Mouse (Mus musculus) thymus, postnatal 4 days (tissue): ENCODE results near the gene Lnx1.

Source experiments
- DNase-seq: peaks from one replicate; pipeline ENCODE4 v3.0.0; 2021

The Lnx1 gene

GRCm38 (mm10) chr5:74601171-74601570 is 101.5 kb downstream of the Lnx1 start:
- no peak for DNase-seq

GRCm38 (mm10) chr5:74600010-74600409 is 102.7 kb downstream of the Lnx1 start:
- no peak for DNase-seq

GRCm38 (mm10) chr5:74593147-74593546 is 109.6 kb downstream of the Lnx1 start:
- no peak for DNase-seq

- DNase-seq: no peak
These were observed 111.3 kb downstream of the Lnx1 start for GRCm38 (mm10) chr5:74591413-74591812.

- DNase-seq: no peak
These were observed 113.6 kb downstream of the Lnx1 start for GRCm38 (mm10) chr5:74589133-74589532.

- no peak for DNase-seq
These were observed 130.9 kb downstream of the Lnx1 start for GRCm38 (mm10) chr5:74571767-74572166.

- no peak for DNase-seq
These were observed 141.6 kb downstream of the Lnx1 start for GRCm38 (mm10) chr5:74561151-74561550.

- DNase-seq: no peak
These were observed 153.1 kb downstream of the Lnx1 start for GRCm38 (mm10) chr5:74549566-74549965.

GRCm38 (mm10) chr5:74545606-74546005 is 157.1 kb downstream of the Lnx1 start:
- DNase-seq: no peak
